Mouse (Mus musculus): ENCODE measurements around the gene Igfals. TPM values are rescaled to one million over a fixed set of nuclear protein-coding genes. Genes with fewer than 3 reads are reported as not detected.

Gene Igfals
- polyA plus RNA-seq (2012; rRNA removed): 8.4 and 9.0 TPM in 2 replicates

- TF ChIP-seq CTCF (IDR thresholded peaks at IDR 0.05; ENCODE audit: borderline replicate concordance, control insufficient read depth, extremely low read depth, insufficient read depth, low read length, poor library complexity): no peak
- no peak for TF ChIP-seq POLR2A (IDR thresholded peaks at IDR 0.05; ENCODE audit: control insufficient read depth, extremely low read depth, insufficient read depth, low read length, poor library complexity)
- no peak within 1 kb of the TSS for H3K4me3 ChIP-seq (ENCODE audit: control insufficient read depth, insufficient read depth, low read length)
- no peaks in the 10 kb centered on the region for H3K27me3 ChIP-seq (ENCODE audit: control insufficient read depth, insufficient read depth, low read length)
- DNase-seq: no peak
- H3K36me3 ChIP-seq (ENCODE audit: control insufficient read depth, insufficient read depth, low read length): peaks cover 6% of the 10 kb centered on the region
- no peak within 1 kb of the TSS for H3K27ac ChIP-seq (ENCODE audit: control insufficient read depth, insufficient read depth, low read length)
- H3K4me1 ChIP-seq (replicated peaks; ENCODE audit: control insufficient read depth, insufficient read depth, low read length): no peaks in the 10 kb centered on the region
- WGBS: 95% methylated on average over 8 of the region's 8 CpGs
Measured at GRCm38 (mm10) chr17:24865776-24866175, at the start of gene Igfals. Igfals (plus strand) TSS chr17:24865997.

DNA sequence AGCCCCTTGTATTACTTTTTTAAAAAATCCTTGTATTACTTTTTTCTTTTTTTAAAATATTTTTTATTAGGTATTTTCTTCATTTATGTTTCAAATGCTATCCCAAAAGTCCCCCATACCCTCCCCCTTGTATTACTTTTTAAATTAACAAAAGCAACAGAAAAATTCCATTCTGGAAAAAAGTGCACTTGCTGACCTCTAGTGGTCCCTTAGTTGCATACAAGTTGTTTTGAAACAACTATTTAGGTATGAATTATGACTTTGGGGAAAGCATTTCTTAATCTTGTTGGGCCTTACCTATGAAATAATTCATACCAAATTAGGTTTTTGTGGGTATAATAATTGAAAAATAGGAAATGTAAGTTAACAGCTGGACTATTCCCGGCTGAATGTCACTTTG, 48.3 kb upstream of the Igfals start:
- 39% methylated on average over 1 of the region's 1 CpGs for WGBS
- Histone ChIP-seq H3K27me3 (ENCODE audit: control insufficient read depth, insufficient read depth, low read length) (no peaks in the 10 kb centered on the region), H3K4me1 (replicated peaks; ENCODE audit: control insufficient read depth, insufficient read depth, low read length) (no peaks in the 10 kb centered on the region), H3K27ac (ENCODE audit: control insufficient read depth, insufficient read depth, low read length) (no peak overlapping the region), H3K4me3 (ENCODE audit: control insufficient read depth, insufficient read depth, low read length) (no peak overlapping the region), H3K36me3 (ENCODE audit: control insufficient read depth, insufficient read depth, low read length) (no peaks in the 10 kb centered on the region)
- DNase-seq: no peak
- TF ChIP-seq CTCF (IDR thresholded peaks at IDR 0.05; ENCODE audit: borderline replicate concordance, control insufficient read depth, extremely low read depth, insufficient read depth, low read length, poor library complexity) (no peak), POLR2A (IDR thresholded peaks at IDR 0.05; ENCODE audit: control insufficient read depth, extremely low read depth, insufficient read depth, low read length, poor library complexity) (no peak)

GRCm38 (mm10) chr17:24818172-24818571, 47.6 kb upstream of the Igfals start:
- WGBS: 75% methylated on average over 6 of the region's 6 CpGs
- H3K4me1 ChIP-seq (replicated peaks; ENCODE audit: control insufficient read depth, insufficient read depth, low read length): no peaks in the 10 kb centered on the region
- TF ChIP-seq POLR2A (IDR thresholded peaks at IDR 0.05; ENCODE audit: control insufficient read depth, extremely low read depth, insufficient read depth, low read length, poor library complexity) (no peak), CTCF (IDR thresholded peaks at IDR 0.05; ENCODE audit: borderline replicate concordance, control insufficient read depth, extremely low read depth, insufficient read depth, low read length, poor library complexity) (no peak)
- no peaks in the 10 kb centered on the region for H3K27me3 ChIP-seq (ENCODE audit: control insufficient read depth, insufficient read depth, low read length)
- H3K4me3 ChIP-seq (ENCODE audit: control insufficient read depth, insufficient read depth, low read length): no peak overlapping the region
- H3K36me3 ChIP-seq (ENCODE audit: control insufficient read depth, insufficient read depth, low read length): no peaks in the 10 kb centered on the region
- no peak overlapping the region for H3K27ac ChIP-seq (ENCODE audit: control insufficient read depth, insufficient read depth, low read length)
- DNase-seq: no peak

DNA sequence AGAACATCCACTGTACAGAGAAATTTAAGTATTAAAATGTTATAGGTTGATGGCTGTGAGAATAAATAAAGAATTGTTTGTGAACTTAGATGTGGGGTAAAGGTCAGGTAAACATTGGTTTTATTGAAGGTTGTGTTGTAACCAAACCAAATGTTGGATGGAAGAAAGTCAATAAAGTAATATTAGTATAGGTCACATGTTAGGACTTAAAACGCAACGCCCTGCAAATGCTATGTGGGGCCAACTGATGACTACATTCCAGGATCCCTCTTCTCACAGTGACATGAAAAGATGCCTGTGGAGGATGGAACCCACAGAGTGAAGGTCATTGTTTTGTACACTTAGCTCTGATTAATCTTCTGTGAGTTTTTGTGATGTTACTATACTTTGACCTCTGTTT, 46.3 kb upstream of the Igfals start:
- Histone ChIP-seq H3K36me3 (ENCODE audit: control insufficient read depth, insufficient read depth, low read length) (no peaks in the 10 kb centered on the region), H3K27me3 (ENCODE audit: control insufficient read depth, insufficient read depth, low read length) (no peaks in the 10 kb centered on the region), H3K27ac (ENCODE audit: control insufficient read depth, insufficient read depth, low read length) (no peak overlapping the region), H3K4me3 (ENCODE audit: control insufficient read depth, insufficient read depth, low read length) (no peak overlapping the region), H3K4me1 (replicated peaks; ENCODE audit: control insufficient read depth, insufficient read depth, low read length) (no peaks in the 10 kb centered on the region)
- DNase-seq: no peak
- 84% methylated on average over 2 of the region's 2 CpGs for WGBS
- TF ChIP-seq CTCF (IDR thresholded peaks at IDR 0.05; ENCODE audit: borderline replicate concordance, control insufficient read depth, extremely low read depth, insufficient read depth, low read length, poor library complexity) (no peak), POLR2A (IDR thresholded peaks at IDR 0.05; ENCODE audit: control insufficient read depth, extremely low read depth, insufficient read depth, low read length, poor library complexity) (no peak)

DNA sequence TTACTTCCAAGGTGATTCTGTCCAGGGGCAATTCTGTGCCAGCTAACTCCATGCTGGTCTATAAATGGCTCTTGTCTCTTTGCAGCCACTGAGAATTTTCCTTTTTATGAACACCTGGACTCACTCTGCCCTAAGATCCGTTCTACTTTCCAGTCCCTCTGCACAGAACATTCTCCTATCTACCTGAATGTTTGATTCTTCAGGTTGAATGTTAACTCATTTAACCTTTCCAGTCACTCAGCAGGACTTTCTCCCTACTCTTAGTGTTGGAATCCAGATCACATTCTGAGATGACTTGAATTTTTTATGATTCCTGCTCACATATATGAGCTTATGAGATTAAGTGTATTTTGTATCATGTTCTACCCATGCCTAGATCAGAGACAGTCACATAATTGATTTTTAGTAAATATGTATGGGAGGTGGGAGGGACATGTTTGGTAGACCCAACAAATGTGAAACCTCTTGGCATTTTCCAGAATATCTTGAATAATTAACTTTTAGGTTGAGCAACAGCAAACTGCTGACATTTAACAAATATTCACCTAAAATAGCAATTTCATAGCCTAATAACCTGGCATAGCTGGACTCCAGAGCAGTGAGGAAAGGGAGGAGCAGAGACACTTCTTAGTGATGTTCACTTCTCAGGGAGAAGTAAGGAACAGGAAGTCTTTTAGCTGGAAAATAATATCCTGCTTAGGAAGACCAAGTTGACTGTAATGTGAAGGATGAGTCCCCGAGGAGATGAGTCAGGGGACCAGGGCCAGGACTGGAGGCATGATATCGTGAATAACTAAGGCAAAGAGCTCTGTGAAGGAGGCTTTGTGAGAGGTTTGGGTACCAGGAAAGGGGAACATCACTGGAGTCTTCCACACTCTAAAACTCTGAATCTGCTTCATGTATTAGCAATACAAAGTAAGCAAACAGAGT, 44.2 kb upstream of the Igfals start:
- WGBS: 60% methylated on average over 3 of the region's 3 CpGs
- no peak overlapping the region for H3K27ac ChIP-seq (ENCODE audit: control insufficient read depth, insufficient read depth, low read length)
- no peak for DNase-seq
- no peaks in the 10 kb centered on the region for H3K36me3 ChIP-seq (ENCODE audit: control insufficient read depth, insufficient read depth, low read length)
- TF ChIP-seq POLR2A (IDR thresholded peaks at IDR 0.05; ENCODE audit: control insufficient read depth, extremely low read depth, insufficient read depth, low read length, poor library complexity) (no peak), CTCF (IDR thresholded peaks at IDR 0.05; ENCODE audit: borderline replicate concordance, control insufficient read depth, extremely low read depth, insufficient read depth, low read length, poor library complexity) (no peak)
- H3K4me3 ChIP-seq (ENCODE audit: control insufficient read depth, insufficient read depth, low read length): no peak overlapping the region
- H3K4me1 ChIP-seq (replicated peaks; ENCODE audit: control insufficient read depth, insufficient read depth, low read length): no peaks in the 10 kb centered on the region
- no peaks in the 10 kb centered on the region for H3K27me3 ChIP-seq (ENCODE audit: control insufficient read depth, insufficient read depth, low read length)

GRCm38 (mm10) chr17:24839842-24840241, 26.0 kb upstream of the Igfals start, which contains the start of gene Hagh:
Hagh (plus strand) TSS chr17:24840143.
- Histone ChIP-seq H3K4me3 (ENCODE audit: control insufficient read depth, insufficient read depth, low read length) (no peak within 1 kb of the TSS), H3K27ac (ENCODE audit: control insufficient read depth, insufficient read depth, low read length) (no peak within 1 kb of the TSS), H3K27me3 (ENCODE audit: control insufficient read depth, insufficient read depth, low read length) (no peaks in the 10 kb centered on the region), H3K4me1 (replicated peaks; ENCODE audit: control insufficient read depth, insufficient read depth, low read length) (no peaks in the 10 kb centered on the region), H3K36me3 (ENCODE audit: control insufficient read depth, insufficient read depth, low read length) (no peaks in the 10 kb centered on the region)
- 83% methylated on average over 8 of the region's 8 CpGs for WGBS
- no peak for DNase-seq
- no peak for TF ChIP-seq POLR2A (IDR thresholded peaks at IDR 0.05; ENCODE audit: control insufficient read depth, extremely low read depth, insufficient read depth, low read length, poor library complexity)
- no peak for TF ChIP-seq CTCF (IDR thresholded peaks at IDR 0.05; ENCODE audit: borderline replicate concordance, control insufficient read depth, extremely low read depth, insufficient read depth, low read length, poor library complexity)
